Mouse (Mus musculus) lung, postnatal 25 days (tissue): ENCODE results near the gene Ank3.

Experiments used
- DNase-seq: peaks from one replicate; pipeline ENCODE4 v3.0.0; 2022; ENCODE audit warnings: low spot score

The Ank3 gene

GRCm38 (mm10) chr10:69982701-69983100 lies 584.1 kb downstream of the Ank3 start:
- DNase-seq: no peak

- DNase-seq: no peak
These were observed 588.9 kb downstream of the Ank3 start for GRCm38 (mm10) chr10:69987496-69987895.

- DNase-seq: no peak
These were observed 598.5 kb downstream of the Ank3 start for GRCm38 (mm10) chr10:69997082-69997481.

GRCm38 (mm10) chr10:70004058-70004457 lies 605.5 kb downstream of the Ank3 start:
- no peak for DNase-seq

- DNase-seq: no peak
These were observed 606.3 kb downstream of the Ank3 start for GRCm38 (mm10) chr10:70004831-70005230.

- no peak for DNase-seq
These were observed 607.8 kb downstream of the Ank3 start for GRCm38 (mm10) chr10:70006380-70006779.

GRCm38 (mm10) chr10:70011738-70012137 lies 613.2 kb downstream of the Ank3 start:
- DNase-seq: no peak

GRCm38 (mm10) chr10:70013931-70014330 lies 615.4 kb downstream of the Ank3 start:
- DNase-seq: no peak

GRCm38 (mm10) chr10:70015201-70015600 lies 616.6 kb downstream of the Ank3 start:
- no peak for DNase-seq

- DNase-seq: no peak
These were observed 620.1 kb downstream of the Ank3 start for GRCm38 (mm10) chr10:70018691-70019090.

- DNase-seq: peak; percentile 61
These were observed 623.1 kb downstream of the Ank3 start for GRCm38 (mm10) chr10:70021667-70022066.

GRCm38 (mm10) chr10:70022596-70022995 lies 624.0 kb downstream of the Ank3 start:
- peak; percentile 44 for DNase-seq

- no peak for DNase-seq
These were observed 625.3 kb downstream of the Ank3 start for GRCm38 (mm10) chr10:70023861-70024260.

- DNase-seq: no peak
These were observed 633.4 kb downstream of the Ank3 start for GRCm38 (mm10) chr10:70031942-70032341.

GRCm38 (mm10) chr10:70032982-70033381 lies 634.4 kb downstream of the Ank3 start:
- DNase-seq: no peak

- DNase-seq: no peak
These were observed 635.3 kb downstream of the Ank3 start for GRCm38 (mm10) chr10:70033856-70034255.

- DNase-seq: peak; percentile 39
These were observed 641.3 kb downstream of the Ank3 start for GRCm38 (mm10) chr10:70039871-70040291.

GRCm38 (mm10) chr10:70041562-70041961 lies 643.0 kb downstream of the Ank3 start:
- DNase-seq: no peak

- no peak for DNase-seq
These were observed 647.1 kb downstream of the Ank3 start for GRCm38 (mm10) chr10:70045722-70046121.

GRCm38 (mm10) chr10:70049771-70050170 lies 651.2 kb downstream of the Ank3 start:
- no peak for DNase-seq

- no peak for DNase-seq
These were observed 656.7 kb downstream of the Ank3 start for GRCm38 (mm10) chr10:70055291-70055690.

GRCm38 (mm10) chr10:70057064-70057463 lies 658.5 kb downstream of the Ank3 start:
- DNase-seq: peak; percentile 59

- DNase-seq: no peak
These were observed 661.6 kb downstream of the Ank3 start for GRCm38 (mm10) chr10:70060021-70060688.

GRCm38 (mm10) chr10:70060689-70061081 lies 662.1 kb downstream of the Ank3 start:
- DNase-seq: no peak
